Mouse (Mus musculus): ENCODE results near the gene Slc1a1. TPM values are rescaled to one million over a fixed set of nuclear protein-coding genes. Genes with fewer than 3 reads are reported as not detected.

The Slc1a1 gene
- total RNA-seq, 1 experiment from 2014 or later = 1.6 TPM

- no peak for DNase-seq
Observed at GRCm38 (mm10) chr19:28916492-28916891, 81.6 kb downstream of the Slc1a1 start.

- no peak for DNase-seq
Observed at GRCm38 (mm10) chr19:28917839-28918238, 83.0 kb downstream of the Slc1a1 start.

- peak; percentile 52 for DNase-seq
Observed at GRCm38 (mm10) chr19:28926366-28926765, 91.5 kb downstream of the Slc1a1 start.

GRCm38 (mm10) chr19:28927396-28927795, 92.5 kb downstream of the Slc1a1 start:
- no peak for DNase-seq

- no peak for DNase-seq
Observed at GRCm38 (mm10) chr19:28929034-28929433, 94.2 kb downstream of the Slc1a1 start.

GRCm38 (mm10) chr19:28934897-28935296, 100.0 kb downstream of the Slc1a1 start:
- DNase-seq = peak; percentile 72

- peak; percentile 20 for DNase-seq
Observed at GRCm38 (mm10) chr19:28940135-28940874, 105.5 kb downstream of the Slc1a1 start.

GRCm38 (mm10) chr19:28941271-28941670, 106.4 kb downstream of the Slc1a1 start:
- no peak for DNase-seq

- no peak for DNase-seq
Observed at GRCm38 (mm10) chr19:28946782-28947181, 111.9 kb downstream of the Slc1a1 start.

GRCm38 (mm10) chr19:28947311-28947710, 112.5 kb downstream of the Slc1a1 start:
- no peak for DNase-seq

- no peak for DNase-seq
Observed at GRCm38 (mm10) chr19:28951251-28951650, 116.4 kb downstream of the Slc1a1 start.

GRCm38 (mm10) chr19:28963113-28963512, 128.3 kb downstream of the Slc1a1 start:
- peak; percentile 28 for DNase-seq

GRCm38 (mm10) chr19:28963513-28963841, 128.6 kb downstream of the Slc1a1 start:
- no peak for DNase-seq

Other genes starting within 250 kb of the Slc1a1 start
- gene Glis3, start 155.0 kb upstream of the Slc1a1 start, total RNA-seq (2021) = 6.4 and 8.9 TPM in 2 replicates
- gene Plpp6, start 128.9 kb downstream of the Slc1a1 start, total RNA-seq (2021) = 22.8 and 27.4 TPM in 2 replicates
- gene 4430402I18Rik, start 132.8 kb downstream of the Slc1a1 start, total RNA-seq (2021) = 11.4 and 12.2 TPM in 2 replicates
- gene Cdc37l1, start 155.3 kb downstream of the Slc1a1 start, total RNA-seq (2021) = 43.0 and 50.8 TPM in 2 replicates
- 211 and 233 TPM in 2 replicates for gene Ak3, start 212.9 kb downstream of the Slc1a1 start, total RNA-seq (2021)

Data from adrenal gland, postnatal 14 days (tissue).